Mouse (Mus musculus) heart, postnatal 0 days (tissue): ENCODE results near the gene Pnliprp2.

Source experiments
- CTCF ChIP-seq: IDR thresholded peaks from 2 replicates; pipeline ENCODE4 v1.5.1; 2016; ENCODE audit warnings: antibody characterized with exemption, control low read depth, low read depth
- EP300 ChIP-seq: IDR thresholded peaks from 2 replicates; pipeline ENCODE4 v1.6.1; 2016; ENCODE audit warnings: antibody characterized with exemption, low read depth

GRCm38 (mm10) chr19:58823301-58823700 is 63.8 kb downstream of the Pnliprp2 start:
- TF ChIP-seq EP300 = no peak
- no peak for TF ChIP-seq CTCF
